Mouse (Mus musculus) inflammation-experienced regulatory T-cells (primary cell): ENCODE results near the gene Eef1akmt3. TPM values are rescaled to one million over a fixed set of nuclear protein-coding genes. Genes with fewer than 3 reads are reported as not detected.

Experiments
- polyA plus RNA-seq, 2 experiments: library from polyadenylated mRNA; unstranded; fragments of 100-300 nt; shearing (Covaris generic); gene quantifications; one replicate each; pipeline ENCODE4 v1.2.1; 2017

Eef1akmt3 gene
- 1 to 10 TPM in 1 of 2 experiments, under 1 TPM in 1; 0.41 to 1.0 TPM for polyA plus RNA-seq

GRCm38 (mm10) chr10:127041274-127041766 is at the start of gene Eef1akmt3, which contains the start of gene Mettl1:
TSS of gene Eef1akmt3 (minus strand) at chr10:127041513.
TSS of gene Mettl1 (plus strand) at chr10:127041414.

GRCm38 (mm10) chr10:127075080-127075479 is 33.8 kb upstream of the Eef1akmt3 start, which contains the start of gene Agap2:
TSS of gene Agap2 (plus strand) at chr10:127075284.

GRCm38 (mm10) chr10:127070190-127071121 is 29.1 kb upstream of the Eef1akmt3 start, which contains the start of gene Tspan31:
TSS of gene Tspan31 (minus strand) at chr10:127070264.

GRCm38 (mm10) chr10:127063239-127063872 is 22.0 kb upstream of the Eef1akmt3 start, which contains the start of gene Cdk4:
TSS of gene Cdk4 (plus strand) at chr10:127063534.

GRCm38 (mm10) chr10:127059968-127060916 is 18.9 kb upstream of the Eef1akmt3 start, which contains the start of gene March9:
TSS of gene March9 (minus strand) at chr10:127060184.

GRCm38 (mm10) chr10:127047954-127048353 is 6.6 kb upstream of the Eef1akmt3 start, which contains the start of gene Cyp27b1:
TSS of gene Cyp27b1 (plus strand) at chr10:127048250.

GRCm38 (mm10) chr10:127030336-127031296 is 10.7 kb downstream of the Eef1akmt3 start, which contains the start of gene Tsfm:
TSS of gene Tsfm (minus strand) at chr10:127030840.

GRCm38 (mm10) chr10:127000529-127000928 is 40.8 kb downstream of the Eef1akmt3 start, which contains the start of gene Avil:
TSS of gene Avil (plus strand) at chr10:127000709.

Other genes starting within 250 kb of the Eef1akmt3 start
- 10 to 100 TPM; 18.6 to 22.9 TPM for gene Atp23, start 140.2 kb downstream of the Eef1akmt3 start, polyA plus RNA-seq
- 10 to 100 TPM; 35.7 to 38.3 TPM for gene Ctdsp2, start 62.8 kb downstream of the Eef1akmt3 start, polyA plus RNA-seq
- 1 to 10 TPM in 1 of 2 experiments, under 1 TPM in 1; 0.22 to 1.5 TPM for gene Avil, start 40.8 kb downstream of the Eef1akmt3 start, polyA plus RNA-seq
- gene Tsfm, start 10.7 kb downstream of the Eef1akmt3 start, polyA plus RNA-seq: 10 to 100 TPM; 44.1 to 51.1 TPM
- 10 to 100 TPM; 21.4 to 21.8 TPM for gene Mettl1, start 99 bp downstream of the Eef1akmt3 start, polyA plus RNA-seq
- gene Cyp27b1, start 6.7 kb upstream of the Eef1akmt3 start, polyA plus RNA-seq: 1 to 10 TPM in 1 of 2 experiments, under 1 TPM in 1; 0.28 to 1.5 TPM
- 1 to 10 TPM; 1.5 to 2.8 TPM for gene March9, start 18.7 kb upstream of the Eef1akmt3 start, polyA plus RNA-seq
- 100 to 1,000 TPM; 253 to 259 TPM for gene Cdk4, start 22.0 kb upstream of the Eef1akmt3 start, polyA plus RNA-seq
- 10 to 100 TPM; 86.6 to 89.1 TPM for gene Tspan31, start 28.8 kb upstream of the Eef1akmt3 start, polyA plus RNA-seq
- gene Agap2, start 33.8 kb upstream of the Eef1akmt3 start, polyA plus RNA-seq: 10 to 100 TPM; 24.5 to 27.9 TPM
- 100 to 1,000 TPM; 153 to 204 TPM for gene Os9, start 79.6 kb upstream of the Eef1akmt3 start, polyA plus RNA-seq
- gene B4galnt1, start 123.7 kb upstream of the Eef1akmt3 start, polyA plus RNA-seq: 100 to 1,000 TPM; 549 to 751 TPM
- gene Slc26a10, start 139.1 kb upstream of the Eef1akmt3 start, polyA plus RNA-seq: 1 to 10 TPM; 5.6 to 9.2 TPM
- gene Arhgef25, start 148.6 kb upstream of the Eef1akmt3 start, polyA plus RNA-seq: 1 to 10 TPM in 1 of 2 experiments, under 1 TPM in 1; 0.33 to 3.3 TPM
- gene Dtx3, start 154.2 kb upstream of the Eef1akmt3 start, polyA plus RNA-seq: 100 to 1,000 TPM in 1 of 2 experiments, 10 to 100 TPM in 1; 78.0 to 135 TPM
- gene Pip4k2c, start 170.1 kb upstream of the Eef1akmt3 start, polyA plus RNA-seq: 10 to 100 TPM; 31.5 to 32.3 TPM
- gene Kif5a, start 221.8 kb upstream of the Eef1akmt3 start, polyA plus RNA-seq: 1 to 10 TPM in 1 of 2 experiments, under 1 TPM in 1; 0.78 to 1.0 TPM
- gene Dctn2, start 224.9 kb upstream of the Eef1akmt3 start, polyA plus RNA-seq: 100 to 1,000 TPM in 1 of 2 experiments, 10 to 100 TPM in 1; 76.7 to 121 TPM
- 10 to 100 TPM in 1 of 2 experiments, 1 to 10 TPM in 1; 8.3 to 10.7 TPM for gene Mbd6, start 247.5 kb upstream of the Eef1akmt3 start, polyA plus RNA-seq